Mouse (Mus musculus) stomach, postnatal 0 days (tissue): ENCODE results near the gene Med16.

Experiments used
- CTCF ChIP-seq: IDR thresholded peaks from 2 replicates; pipeline ENCODE4 v1.5.1; 2016; ENCODE audit warnings: antibody characterized with exemption, low read depth, mild to moderate bottlenecking, moderate library complexity
- EP300 ChIP-seq: optimal IDR thresholded peaks from 2 replicates; pipeline ENCODE3; 2016; ENCODE audit warnings: antibody characterized with exemption

DNA sequence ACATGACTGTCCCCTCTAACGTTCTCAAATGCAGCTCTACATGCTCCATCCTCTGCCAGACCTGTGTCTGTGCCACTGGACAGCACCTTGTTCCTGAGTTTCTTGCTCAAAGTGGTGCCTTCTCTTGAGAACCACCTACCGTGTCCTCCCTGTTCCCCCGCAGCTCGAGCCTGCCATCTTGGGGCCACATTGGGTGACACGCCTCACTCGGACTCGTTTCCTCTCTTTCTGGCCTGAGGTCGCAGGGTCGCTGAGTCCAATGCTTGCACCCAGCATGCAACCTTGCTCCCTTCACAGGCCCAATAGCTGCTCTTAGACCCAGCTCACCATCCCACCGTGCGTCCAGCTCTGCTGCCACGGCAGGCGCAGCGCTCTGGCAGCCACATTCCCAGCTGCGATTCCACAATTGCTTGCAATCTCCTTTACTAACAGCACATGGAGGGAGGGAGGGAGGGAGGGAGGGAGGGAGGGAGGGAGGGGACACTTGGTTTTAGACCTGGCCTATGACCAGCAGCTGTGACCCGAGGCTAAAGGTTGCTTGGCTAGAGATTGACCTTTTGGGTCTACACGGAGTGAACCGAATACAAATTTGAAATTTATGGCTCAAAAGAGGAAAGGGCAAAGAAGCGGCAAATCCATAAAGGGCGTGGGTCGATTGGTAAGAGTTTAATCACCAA lies 49.6 kb upstream of the Med16 start:
- TF ChIP-seq EP300 (no peak), CTCF (peak; percentile 99)
